Mouse (Mus musculus) CH12.LX (cell line): ENCODE measurements around the gene Afdn.

Experiments
- CHD2 ChIP-seq: IDR thresholded peaks from 2 replicates; pipeline ENCODE4 v1.6.1; 2011; ENCODE audit warnings: low read length, improper control_type of control experiment
- CTCF ChIP-seq, 2 experiments: IDR thresholded peaks in 1 of 2; conservative IDR thresholded peaks in 1 of 2; 2 replicates each; pipeline ENCODE4 v1.5.1; 2011 to 2012; ENCODE audit warnings: low read depth in 2 of 2, low read length in 2 of 2, improper control_type of control experiment in 1 of 2, inconsistent platforms in 1 of 2, mild to moderate bottlenecking in 1 of 2, moderate library complexity in 1 of 2
- E2F4 ChIP-seq: IDR thresholded peaks from 2 replicates; pipeline ENCODE4 v1.6.1; 2011; ENCODE audit warnings: low read depth, low read length, improper control_type of control experiment; ENCODE audit not compliant: insufficient replicate concordance
- EP300 ChIP-seq: IDR thresholded peaks from 2 replicates; pipeline ENCODE4 v1.6.1; 2011; ENCODE audit warnings: low read length, improper control_type of control experiment
- JUND ChIP-seq: conservative IDR thresholded peaks from 2 replicates; pipeline ENCODE4 v1.6.1; 2011; ENCODE audit warnings: low read depth, low read length, improper control_type of control experiment
- MAX ChIP-seq: IDR thresholded peaks from 2 replicates; pipeline ENCODE4 v1.6.1; 2011; ENCODE audit warnings: low read length, improper control_type of control experiment
- MAZ ChIP-seq: IDR thresholded peaks from 2 replicates; pipeline ENCODE4 v1.6.1; 2012; ENCODE audit warnings: low read depth, mild to moderate bottlenecking, inconsistent platforms, low read length, improper control_type of control experiment, moderate library complexity
- NRF1 ChIP-seq: IDR thresholded peaks from 2 replicates; pipeline ENCODE4 v1.6.1; 2014; ENCODE audit warnings: low read depth, mild to moderate bottlenecking, inconsistent platforms, low read length, improper control_type of control experiment, moderate library complexity
- PAX5 ChIP-seq: IDR thresholded peaks from 2 replicates; pipeline ENCODE4 v1.6.1; 2012; ENCODE audit warnings: low read length, inconsistent platforms, mixed read lengths
- POLR2A ChIP-seq: IDR thresholded peaks from 2 replicates; pipeline ENCODE4 v1.6.1; 2011; ENCODE audit warnings: low read depth, mild to moderate bottlenecking, improper control_type of control experiment, low read length
- POLR2AphosphoS2 ChIP-seq: IDR thresholded peaks from 2 replicates; pipeline ENCODE4 v1.6.1; 2011; ENCODE audit warnings: low read depth, low read length, improper control_type of control experiment
- RCOR1 ChIP-seq: conservative IDR thresholded peaks from 2 replicates; pipeline ENCODE4 v1.6.1; 2012; ENCODE audit warnings: low read depth, mild to moderate bottlenecking, inconsistent platforms, low read length, improper control_type of control experiment
- UBTF ChIP-seq: IDR thresholded peaks from 2 replicates; pipeline ENCODE4 v1.6.1; 2012; ENCODE audit warnings: low read depth, mild to moderate bottlenecking, inconsistent platforms, low read length, improper control_type of control experiment, moderate library complexity

GRCm38 (mm10) chr17:13763819-13764218 is 3.5 kb downstream of the Afdn start:
- TF ChIP-seq POLR2A (no peak), CHD2 (no peak), CTCF (conservative IDR thresholded peaks at IDR 0.05 in 1 of 2, IDR thresholded peaks at IDR 0.05 in 1 of 2; ENCODE audit: low read depth in 2 of 2, low read length in 2 of 2) (no peak), EP300 (no peak), E2F4 (no peak), MAX (no peak), UBTF (no peak), JUND (no peak), PAX5 (no peak), POLR2AphosphoS2 (no peak), NRF1 (no peak), MAZ (no peak), RCOR1 (no peak)
